Mouse (Mus musculus) heart, embryonic 12.5 days (tissue): Measurements from ENCODE around the gene Tanc2. TPM values are rescaled to one million over a fixed set of nuclear protein-coding genes. Genes with fewer than 3 reads are reported as not detected.

Experiments used
- ATAC-seq: fragments of 200-750 bp; cut with Nextera tagmentation; 2 replicates; pipeline ENCODE4 v1.8.0; 2017; ENCODE audit warnings: moderate TSS enrichment, moderate library complexity; ENCODE audit not compliant: insufficient number of reproducible peaks, low FRiP score
- H3K27ac ChIP-seq: fragments of 300-500 bp; sonication (generic); 2 replicates; pipeline ENCODE4 v1.5.1; 2016; ENCODE audit warnings: mild to moderate bottlenecking, moderate library complexity; ENCODE audit not compliant: poor library complexity, severe bottlenecking
- H3K27me3 ChIP-seq: fragments of 300-500 bp; sonication (generic); replicated peaks from 2 replicates; pipeline ENCODE4 v1.6.1; 2016; ENCODE audit warnings: mild to moderate bottlenecking, moderate library complexity
- H3K36me3 ChIP-seq: fragments of 300-500 bp; sonication (generic); 2 replicates; pipeline ENCODE4 v1.6.1; 2016; ENCODE audit warnings: mild to moderate bottlenecking, moderate library complexity
- H3K4me1 ChIP-seq: fragments of 300-500 bp; sonication (generic); replicated peaks from 2 replicates; pipeline ENCODE4 v1.6.1; 2016; ENCODE audit warnings: mild to moderate bottlenecking
- H3K4me2 ChIP-seq: fragments of 300-500 bp; sonication (generic); 2 replicates; pipeline ENCODE4 v1.6.1; 2016; ENCODE audit warnings: mild to moderate bottlenecking, moderate library complexity
- H3K4me3 ChIP-seq: fragments of 300-500 bp; sonication (generic); 2 replicates; pipeline ENCODE4 v1.5.1; 2016; ENCODE audit warnings: mild to moderate bottlenecking
- H3K9ac ChIP-seq: fragments of 300-500 bp; sonication (generic); 2 replicates; pipeline ENCODE4 v1.6.1; 2016; ENCODE audit warnings: mild to moderate bottlenecking, moderate library complexity
- H3K9me3 ChIP-seq: fragments of 300-500 bp; sonication (generic); replicated peaks from 2 replicates; pipeline ENCODE4 v1.6.1; 2016; ENCODE audit warnings: mild to moderate bottlenecking, moderate library complexity
- WGBS: fragments of 180-500 bp; shearing (Covaris S2); methylation state at CpG from one replicate; pipeline ENCODE4 v1.1.7; 2016; 5-methylcytosine and 5-hydroxymethylcytosine counted together
- polyA plus RNA-seq: library from polyadenylated mRNA; unstranded; fragments of >200 nt; fragmentation: Nextera tagmentation; extraction: Ambion mirVana; gene quantifications from 2 replicates; pipeline ENCODE4 v1.2.1, GENCODE M21; 2016

Tanc2 gene
- polyA plus RNA-seq, 1 experiment from 2014 or later = 24.4 TPM

DNA sequence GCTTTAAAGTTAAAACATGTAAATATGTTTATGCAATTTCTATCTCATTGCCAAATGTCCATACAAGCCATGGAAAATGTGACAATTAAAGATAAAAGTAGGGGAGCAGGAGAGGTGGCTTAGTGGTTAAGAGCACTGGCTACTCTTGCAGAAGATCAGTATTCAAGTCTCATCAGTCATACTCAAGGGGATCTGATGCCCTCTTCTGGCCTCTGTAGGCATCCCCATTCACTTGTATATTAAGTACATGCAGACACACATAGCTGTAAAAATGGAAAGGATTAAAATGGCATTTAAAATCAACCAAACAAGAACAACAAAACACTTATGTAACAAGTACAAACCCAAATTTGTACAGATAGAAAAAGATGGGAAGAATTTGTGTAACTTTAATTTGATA, 54.2 kb downstream of the Tanc2 start:
- Histone ChIP-seq H3K4me3 (no peak overlapping the region), H3K27ac (no peak overlapping the region), H3K27me3 (no peaks in the 10 kb centered on the region), H3K9ac (no peak overlapping the region), H3K4me2 (no peak overlapping the region), H3K9me3 (no peaks in the 10 kb centered on the region), H3K4me1 (no peaks in the 10 kb centered on the region), H3K36me3 (no peaks in the 10 kb centered on the region)
- no peak for ATAC-seq

DNA sequence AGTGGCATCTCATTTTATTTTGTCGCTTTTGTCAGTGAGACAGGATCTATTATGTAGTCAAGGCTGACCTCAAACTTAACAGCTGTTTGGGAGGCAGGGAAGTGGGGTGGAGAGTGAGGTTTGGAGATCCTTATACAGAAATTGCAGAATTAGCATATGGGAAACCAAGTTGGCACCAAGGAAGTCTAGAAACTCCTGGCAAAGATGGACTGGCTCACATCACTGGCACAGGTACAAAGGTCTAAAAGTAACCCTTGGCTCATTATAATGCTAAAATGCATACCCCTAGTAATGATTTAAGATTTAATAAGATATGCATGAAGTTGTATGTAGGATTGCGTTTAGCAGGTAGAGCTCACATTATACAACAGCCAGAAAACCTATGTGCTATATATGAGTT, 58.2 kb downstream of the Tanc2 start:
- Histone ChIP-seq H3K27me3 (no peaks in the 10 kb centered on the region), H3K4me2 (no peak overlapping the region), H3K27ac (no peak overlapping the region), H3K4me3 (no peak overlapping the region), H3K9me3 (no peaks in the 10 kb centered on the region), H3K36me3 (no peaks in the 10 kb centered on the region), H3K4me1 (no peaks in the 10 kb centered on the region), H3K9ac (no peak overlapping the region)
- WGBS = 95% methylated on average over 2 of the region's 2 CpGs
- ATAC-seq = no peak

DNA sequence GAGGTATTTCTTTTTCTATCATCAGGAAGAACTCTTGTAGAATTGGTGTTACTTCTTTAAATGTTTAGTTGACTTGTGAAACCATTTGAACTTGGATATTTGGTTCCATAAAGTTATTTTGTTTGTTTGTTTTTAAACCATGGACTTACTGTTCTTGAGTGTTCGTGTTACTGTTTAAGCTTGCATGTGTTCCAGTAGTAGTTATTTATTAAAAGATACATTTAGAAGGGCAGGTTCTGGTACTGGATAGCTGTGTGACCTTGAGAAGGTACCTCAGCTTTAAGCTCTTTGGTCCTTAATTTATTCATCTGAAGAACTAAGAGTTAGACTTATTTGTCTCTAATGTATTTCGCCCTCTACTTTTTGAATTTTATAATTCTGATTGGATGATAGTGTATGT, 64.8 kb downstream of the Tanc2 start:
- Histone ChIP-seq H3K36me3 (no peaks in the 10 kb centered on the region), H3K4me3 (no peak overlapping the region), H3K9ac (no peak overlapping the region), H3K4me2 (no peak overlapping the region), H3K4me1 (no peaks in the 10 kb centered on the region), H3K9me3 (no peaks in the 10 kb centered on the region), H3K27me3 (no peaks in the 10 kb centered on the region), H3K27ac (no peak overlapping the region)
- ATAC-seq = no peak
- 86% methylated on average over 2 of the region's 2 CpGs for WGBS

DNA sequence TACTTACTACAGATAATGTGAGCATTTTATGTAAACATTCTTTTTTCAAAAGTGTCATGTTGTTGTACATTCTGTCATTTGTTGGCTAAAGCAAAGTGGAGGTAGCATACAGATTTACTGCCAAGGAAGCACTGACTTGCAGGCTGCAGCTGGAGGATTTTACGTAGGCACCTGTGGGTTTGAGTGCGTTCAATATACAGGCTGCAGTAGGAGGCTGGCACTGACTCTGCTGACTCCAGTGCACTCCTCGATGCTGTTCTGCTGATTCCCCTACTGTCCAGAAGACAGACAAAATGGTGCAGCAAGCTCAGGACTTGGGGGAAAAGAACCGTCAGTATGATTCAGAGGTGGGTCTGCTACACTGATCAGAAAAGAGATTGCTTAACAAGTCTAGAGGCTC, 65.5 kb downstream of the Tanc2 start:
- Histone ChIP-seq H3K4me1 (no peaks in the 10 kb centered on the region; the same call in 1 of the 2 replicates), H3K9me3 (no peaks in the 10 kb centered on the region), H3K4me3 (no peak overlapping the region), H3K27me3 (no peaks in the 10 kb centered on the region), H3K27ac (no peak overlapping the region), H3K4me2 (no peak overlapping the region), H3K9ac (no peak overlapping the region), H3K36me3 (no peaks in the 10 kb centered on the region)
- ATAC-seq = no peak
- WGBS = 82% methylated on average over 4 of the region's 4 CpGs

DNA sequence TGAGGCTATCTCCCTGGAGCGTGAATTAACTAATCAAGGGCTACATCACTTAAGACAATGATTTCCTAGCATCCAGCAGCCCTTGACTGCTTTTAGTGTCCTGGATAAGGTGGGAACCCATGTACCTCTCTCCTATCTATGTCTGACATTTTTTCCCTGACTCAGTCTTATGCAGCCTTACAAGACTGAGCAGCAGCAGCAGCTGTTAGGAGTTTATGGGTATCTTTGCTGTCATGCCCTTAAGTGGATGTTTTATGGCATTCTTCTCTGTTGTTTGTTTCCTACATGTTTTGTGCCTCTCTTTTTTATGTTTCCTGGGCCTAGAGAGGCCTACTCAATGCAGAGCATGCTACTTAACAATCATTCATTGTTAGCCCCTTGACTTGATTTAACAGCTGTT, 78.1 kb downstream of the Tanc2 start:
- H3K27me3 ChIP-seq = no peaks in the 10 kb centered on the region
- 91% methylated on average over 1 of the region's 1 CpGs for WGBS
- no peak overlapping the region for H3K9ac ChIP-seq
- H3K4me2 ChIP-seq = no peak overlapping the region
- no peaks in the 10 kb centered on the region for H3K4me1 ChIP-seq
- H3K36me3 ChIP-seq = no peaks in the 10 kb centered on the region
- no peaks in the 10 kb centered on the region for H3K9me3 ChIP-seq
- ATAC-seq = no peak
- H3K27ac ChIP-seq = no peak overlapping the region
- H3K4me3 ChIP-seq = no peak overlapping the region

DNA sequence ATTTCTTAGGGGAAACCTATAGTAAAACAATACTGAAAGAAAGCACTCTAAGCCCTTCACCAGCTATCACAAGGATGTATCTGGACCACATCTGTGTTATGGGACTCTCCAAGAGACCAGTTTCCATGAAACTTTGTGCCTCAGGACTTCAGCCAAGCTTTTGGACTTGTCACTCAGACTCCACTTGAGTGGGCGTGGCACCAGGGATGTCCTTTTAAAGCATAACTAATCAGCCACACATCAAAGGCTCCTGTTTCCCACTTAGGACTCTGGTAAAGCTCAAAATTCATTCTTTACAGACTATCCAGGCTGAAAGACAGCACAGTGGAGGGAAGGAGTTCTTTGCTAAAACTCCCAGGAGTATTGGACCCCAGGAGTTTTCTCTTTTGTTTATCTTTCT, 89.2 kb downstream of the Tanc2 start:
- no peak overlapping the region for H3K4me2 ChIP-seq
- no peaks in the 10 kb centered on the region for H3K27me3 ChIP-seq
- H3K27ac ChIP-seq = no peak overlapping the region
- H3K36me3 ChIP-seq = peaks cover 23% of the 10 kb centered on the region
- no peaks in the 10 kb centered on the region for H3K9me3 ChIP-seq
- 91% methylated on average over 1 of the region's 1 CpGs for WGBS
- H3K4me3 ChIP-seq = no peak overlapping the region
- ATAC-seq = no peak
- H3K4me1 ChIP-seq = 0 out of 2 replicates have a peak, but pooled peaks cover 6% of the 10 kb centered on the region
- no peak overlapping the region for H3K9ac ChIP-seq

DNA sequence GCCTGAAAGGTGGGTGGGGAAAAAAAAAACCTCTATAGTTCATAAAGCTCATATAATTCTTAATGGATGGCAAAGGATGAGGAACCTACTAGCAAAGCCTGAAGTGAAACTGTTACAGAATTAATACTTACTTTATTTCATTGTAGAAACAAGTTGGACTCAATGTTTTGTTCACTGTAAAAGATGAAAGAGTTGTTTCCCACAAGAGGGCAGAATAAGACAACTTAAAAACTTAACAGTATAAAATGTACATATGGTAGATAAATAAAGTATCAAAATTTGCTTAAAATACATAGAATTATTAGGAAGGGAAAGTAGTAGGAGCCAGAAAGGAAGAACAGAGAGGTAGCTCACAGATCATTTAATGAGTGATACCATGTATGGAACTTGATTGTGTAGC, 95.0 kb downstream of the Tanc2 start:
- H3K4me1 ChIP-seq = 0 out of 2 replicates have a peak, but pooled peaks cover 6% of the 10 kb centered on the region

DNA sequence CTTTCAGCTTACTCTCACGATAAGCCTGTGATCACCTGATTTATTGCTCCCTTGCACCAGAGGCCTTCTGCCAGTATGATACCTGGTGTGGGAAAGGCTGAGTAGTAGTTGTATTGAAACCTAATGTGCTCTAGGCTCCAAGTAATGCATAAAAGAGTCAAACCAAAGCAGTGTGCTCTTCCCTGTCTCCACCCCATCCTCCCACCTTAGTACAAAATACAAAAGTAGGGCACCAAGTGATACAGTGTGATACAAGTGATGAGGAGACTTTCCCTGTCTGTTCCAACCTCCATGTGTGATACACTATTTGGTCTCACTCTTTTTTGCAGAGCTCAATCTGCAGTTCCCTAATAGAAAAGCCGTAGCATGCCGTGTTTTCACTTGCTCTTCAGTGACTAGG, 110.7 kb downstream of the Tanc2 start:
- Histone ChIP-seq H3K4me3 (no peak overlapping the region), H3K9ac (no peak overlapping the region), H3K27me3 (no peaks in the 10 kb centered on the region), H3K36me3 (no peaks in the 10 kb centered on the region), H3K9me3 (no peaks in the 10 kb centered on the region), H3K4me1 (0 out of 2 replicates have a peak, but pooled peaks cover 4% of the 10 kb centered on the region), H3K4me2 (no peak overlapping the region), H3K27ac (no peak overlapping the region)
- no peak for ATAC-seq
- 69% methylated on average over 3 of the region's 3 CpGs for WGBS

More for the DNA sequence above, 95.0 kb downstream of the Tanc2 start:
- Histone ChIP-seq H3K4me3 (no peak overlapping the region), H3K27ac (no peak overlapping the region), H3K27me3 (no peaks in the 10 kb centered on the region), H3K9ac (no peak overlapping the region), H3K9me3 (no peaks in the 10 kb centered on the region), H3K36me3 (peaks cover 6% of the 10 kb centered on the region; the same call in 1 of the 2 replicates), H3K4me2 (no peak overlapping the region)
- ATAC-seq = no peak

DNA sequence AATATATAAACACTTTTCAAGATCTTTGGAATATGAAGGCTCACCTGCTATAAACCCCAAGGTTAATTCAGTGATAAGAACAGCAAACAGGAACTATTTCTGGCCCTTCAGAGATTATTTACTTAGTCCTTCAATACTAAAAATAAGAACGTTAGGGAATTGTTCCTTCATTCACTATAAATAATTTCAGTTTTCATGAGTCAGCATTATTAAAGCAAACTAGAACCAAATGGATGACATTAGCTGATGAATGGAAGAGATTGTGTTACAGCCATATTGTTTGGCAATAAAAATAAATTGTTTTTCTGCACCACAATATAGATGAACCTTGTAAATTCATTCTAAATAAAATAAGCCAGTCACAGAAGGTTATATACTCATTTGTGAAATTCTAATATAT, 129.9 kb downstream of the Tanc2 start:
- Histone ChIP-seq H3K27ac (no peak overlapping the region), H3K9me3 (no peaks in the 10 kb centered on the region), H3K4me3 (no peak overlapping the region), H3K36me3 (no peaks in the 10 kb centered on the region), H3K27me3 (no peaks in the 10 kb centered on the region), H3K4me1 (no peaks in the 10 kb centered on the region; the same call in 1 of the 2 replicates), H3K9ac (no peak overlapping the region), H3K4me2 (no peak overlapping the region)
- no peak for ATAC-seq
- 45% methylated on average over 1 of the region's 1 CpGs for WGBS

DNA sequence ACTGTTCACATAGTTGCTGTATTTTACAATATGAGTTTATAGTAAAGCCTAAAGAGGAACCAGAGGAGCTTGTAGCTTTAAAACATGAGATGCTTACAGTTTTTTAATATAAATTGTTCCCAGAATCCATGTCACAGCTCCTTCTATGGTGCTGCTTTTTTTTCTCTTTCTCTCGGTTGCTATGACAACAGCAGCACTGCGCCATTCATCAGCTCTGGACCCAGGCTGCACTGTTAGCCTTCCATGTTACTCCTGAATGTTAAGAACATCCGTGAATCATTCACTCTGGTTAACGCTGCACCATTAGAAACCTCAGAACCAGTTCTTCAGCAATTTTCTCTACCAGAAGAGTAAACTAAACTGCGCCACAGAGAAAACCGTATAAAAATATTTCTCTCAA, 141.8 kb downstream of the Tanc2 start:
- Histone ChIP-seq H3K9ac (no peak overlapping the region), H3K36me3 (no peaks in the 10 kb centered on the region), H3K27ac (no peak overlapping the region), H3K27me3 (no peaks in the 10 kb centered on the region), H3K9me3 (no peaks in the 10 kb centered on the region), H3K4me3 (no peak overlapping the region), H3K4me2 (no peak overlapping the region), H3K4me1 (peaks cover 7% of the 10 kb centered on the region)
- ATAC-seq = no peak
- WGBS = 80% methylated on average over 6 of the region's 6 CpGs

DNA sequence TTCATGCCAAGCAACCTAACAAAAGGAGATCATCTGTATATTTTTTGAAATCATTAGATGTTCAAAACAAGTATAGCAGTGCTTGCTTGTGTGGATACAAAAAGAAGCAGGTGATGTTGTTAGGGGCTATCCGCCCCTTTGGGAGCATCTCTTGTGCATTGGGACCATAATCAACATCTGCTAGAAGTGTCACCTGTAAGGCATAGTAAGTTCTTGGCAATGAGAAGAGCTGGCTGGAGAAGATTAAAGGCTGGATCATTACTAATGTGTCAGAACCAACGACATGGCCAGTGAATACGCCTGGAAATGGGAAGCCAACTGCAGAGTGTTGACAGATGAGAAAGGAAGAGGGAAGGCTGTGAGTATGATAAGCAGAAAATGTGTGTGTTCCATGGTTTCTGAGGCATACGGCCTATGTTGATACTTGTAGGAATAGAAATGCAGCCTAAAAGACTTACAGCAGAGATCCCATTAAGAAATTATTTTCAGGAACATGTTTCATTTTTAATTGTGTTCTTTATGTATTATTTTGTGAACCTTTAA, 142.3 kb downstream of the Tanc2 start:
- H3K9me3 ChIP-seq = no peaks in the 10 kb centered on the region
- H3K4me2 ChIP-seq = no peak overlapping the region
- ATAC-seq = no peak
- no peak overlapping the region for H3K27ac ChIP-seq
- H3K9ac ChIP-seq = no peak overlapping the region
- no peaks in the 10 kb centered on the region for H3K27me3 ChIP-seq
- H3K36me3 ChIP-seq = peaks cover 2% of the 10 kb centered on the region
- H3K4me1 ChIP-seq = peaks cover 7% of the 10 kb centered on the region
- H3K4me3 ChIP-seq = no peak overlapping the region
- WGBS = 26% methylated on average over 4 of the region's 4 CpGs

DNA sequence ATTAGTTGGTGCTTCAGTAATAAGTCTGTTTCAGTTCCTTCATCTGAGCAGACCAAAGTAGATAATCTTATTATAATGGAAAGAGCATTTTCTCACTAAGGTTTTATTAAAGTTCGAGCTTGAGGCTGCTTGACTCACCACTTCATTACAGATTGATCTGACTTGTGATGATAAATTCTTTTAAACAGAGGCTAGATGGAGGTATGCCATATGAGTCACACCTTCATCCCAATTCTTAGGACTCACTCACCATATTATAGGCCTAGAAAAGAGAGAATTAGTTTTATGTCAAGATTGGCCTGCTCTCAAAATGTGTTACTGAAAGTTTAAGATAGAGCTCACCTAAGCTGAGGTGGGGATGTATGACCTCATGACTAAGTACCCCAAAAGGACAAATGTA, 153.4 kb downstream of the Tanc2 start:
- Histone ChIP-seq H3K4me3 (no peak overlapping the region), H3K9ac (no peak overlapping the region), H3K36me3 (no peaks in the 10 kb centered on the region), H3K4me1 (0 out of 2 replicates have a peak, but pooled peaks cover 5% of the 10 kb centered on the region), H3K27ac (no peak overlapping the region), H3K27me3 (no peaks in the 10 kb centered on the region), H3K4me2 (no peak overlapping the region), H3K9me3 (no peaks in the 10 kb centered on the region)
- 83% methylated on average over 1 of the region's 1 CpGs for WGBS
- ATAC-seq = no peak
